Mouse (Mus musculus) right cerebral cortex, adult 2 months (tissue): ENCODE data around the gene Map4k1.

Experiments
- DNase-seq, 2 experiments: peaks; one replicate each; pipeline ENCODE4 v3.0.0; 2021 to 2022; ENCODE audit warnings: low spot score in 2 of 2

Map4k1 gene

GRCm38 (mm10) chr7:28977556-28977955, 4.3 kb upstream of the Map4k1 start:
- DNase-seq = no peak

GRCm38 (mm10) chr7:28982274-28983013, 594 bp downstream of the Map4k1 start:
- DNase-seq = no peak

GRCm38 (mm10) chr7:28983141-28983564, 1.3 kb downstream of the Map4k1 start:
- no peak for DNase-seq

GRCm38 (mm10) chr7:28983849-28984248, 2.0 kb downstream of the Map4k1 start:
- DNase-seq = no peak

GRCm38 (mm10) chr7:28984452-28984851, 2.6 kb downstream of the Map4k1 start:
- DNase-seq = no peak

- no peak for DNase-seq
Observed at GRCm38 (mm10) chr7:28985207-28985606, 3.4 kb downstream of the Map4k1 start.

GRCm38 (mm10) chr7:28990766-28991273, 9.0 kb downstream of the Map4k1 start:
- no peak for DNase-seq

GRCm38 (mm10) chr7:28991616-28992015, 9.8 kb downstream of the Map4k1 start:
- no peak for DNase-seq

- no peak for DNase-seq
Observed at GRCm38 (mm10) chr7:28992997-28993396, 11.1 kb downstream of the Map4k1 start.

- no peak for DNase-seq
Observed at GRCm38 (mm10) chr7:28993402-28993801, 11.6 kb downstream of the Map4k1 start.

- peak; percentile 41 to 51 for DNase-seq
Observed at GRCm38 (mm10) chr7:29000651-29001605, 19.1 kb downstream of the Map4k1 start.

GRCm38 (mm10) chr7:29007224-29008101, 25.6 kb downstream of the Map4k1 start:
- DNase-seq = peak in 1 of 2 experiments; percentile 8

- no peak for DNase-seq
Observed at GRCm38 (mm10) chr7:29008171-29008570, 26.3 kb downstream of the Map4k1 start.

- no peak for DNase-seq
Observed at GRCm38 (mm10) chr7:29008714-29009113, 26.9 kb downstream of the Map4k1 start.

- DNase-seq = no peak
Observed at GRCm38 (mm10) chr7:29014984-29015383, 33.1 kb downstream of the Map4k1 start.

- no peak for DNase-seq
Observed at GRCm38 (mm10) chr7:29016440-29016839, 34.6 kb downstream of the Map4k1 start.

- no peak for DNase-seq
Observed at GRCm38 (mm10) chr7:29017222-29017621, 35.4 kb downstream of the Map4k1 start.

GRCm38 (mm10) chr7:29019447-29020220, 37.8 kb downstream of the Map4k1 start:
- no peak for DNase-seq

- DNase-seq = peak in 1 of 2 experiments; percentile 35
Observed at GRCm38 (mm10) chr7:29022479-29022878, 40.6 kb downstream of the Map4k1 start.

- DNase-seq = no peak
Observed at GRCm38 (mm10) chr7:29023514-29023913, 41.7 kb downstream of the Map4k1 start.

GRCm38 (mm10) chr7:29025566-29025965, 43.7 kb downstream of the Map4k1 start:
- no peak for DNase-seq
